Mouse (Mus musculus) CH12F3 (cell line): Measurements from ENCODE around the gene Adgrv1.
"Not testable (repeated sequence)": the region's sequence is repeated elsewhere in the genome, so short reads cannot be mapped to it uniquely, and the experiment has no call there.

ENCODE experiments used
- in situ Hi-C: fragments of 300-500 bp; cut with MboI; formaldehyde crosslinking; loops from 2 replicates; pipeline ENCODE4 v1.14.3; 2020; ENCODE audit warnings: low sequenced_read_pairs

Adgrv1 gene

DNA sequence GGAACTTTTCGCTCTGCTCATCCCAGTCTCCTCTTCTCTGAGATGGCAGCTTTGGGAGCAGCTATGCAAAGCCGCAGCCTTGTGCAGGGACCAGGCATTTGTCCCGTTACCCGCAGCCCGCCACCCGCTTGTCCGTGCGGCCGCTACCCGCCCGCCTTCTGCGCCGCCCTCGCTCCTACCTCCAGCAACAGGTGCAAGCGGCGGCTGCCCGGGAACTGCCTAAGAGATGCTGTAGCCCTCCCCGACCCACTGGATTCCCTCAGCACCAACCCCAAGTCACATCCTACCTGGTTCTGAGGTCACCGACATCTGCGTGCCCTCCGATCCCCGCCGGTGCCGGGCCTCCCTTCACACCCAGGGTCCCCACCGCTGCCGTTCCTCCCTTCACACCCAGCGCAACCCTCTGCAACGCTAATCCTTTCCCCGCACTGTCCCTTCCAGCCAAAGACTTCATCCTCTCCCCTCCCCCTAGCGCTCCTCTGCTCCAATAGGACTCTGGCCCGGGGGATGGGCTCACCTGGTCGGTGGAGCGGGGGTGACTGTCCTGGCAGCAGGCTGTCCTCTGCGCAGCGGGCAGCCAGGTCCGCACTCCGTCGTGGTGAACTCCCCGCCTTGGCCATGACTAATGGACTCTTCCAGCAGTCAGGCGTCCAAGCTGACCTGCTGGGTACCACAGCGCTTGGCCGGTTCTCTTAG lies at the start of gene Adgrv1:
TSS of gene Adgrv1 (minus strand) at position 435 of the 696 bp plus-strand sequence.
- in situ Hi-C loops: no loop called here

DNA sequence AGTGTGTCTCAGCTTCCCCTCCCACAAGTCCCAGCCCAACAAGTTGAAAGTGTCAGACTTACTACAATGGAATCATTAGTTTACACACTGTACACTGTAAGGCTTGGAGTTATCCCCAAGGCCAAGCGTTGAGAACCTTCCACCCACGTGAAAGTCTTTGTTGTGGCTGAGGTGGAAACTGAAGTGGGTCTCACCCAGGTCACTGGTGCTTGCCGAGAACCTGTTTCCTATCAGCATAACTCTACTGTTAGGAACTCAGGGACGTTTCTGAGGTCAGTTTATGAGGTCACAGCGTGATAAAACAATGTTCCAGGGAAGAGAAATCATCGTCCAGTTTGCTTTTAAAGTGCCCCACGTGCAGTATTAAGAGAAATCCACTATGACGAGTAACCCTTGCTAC lies 42.4 kb upstream of the Adgrv1 start:
- in situ Hi-C loops: no loop called here

DNA sequence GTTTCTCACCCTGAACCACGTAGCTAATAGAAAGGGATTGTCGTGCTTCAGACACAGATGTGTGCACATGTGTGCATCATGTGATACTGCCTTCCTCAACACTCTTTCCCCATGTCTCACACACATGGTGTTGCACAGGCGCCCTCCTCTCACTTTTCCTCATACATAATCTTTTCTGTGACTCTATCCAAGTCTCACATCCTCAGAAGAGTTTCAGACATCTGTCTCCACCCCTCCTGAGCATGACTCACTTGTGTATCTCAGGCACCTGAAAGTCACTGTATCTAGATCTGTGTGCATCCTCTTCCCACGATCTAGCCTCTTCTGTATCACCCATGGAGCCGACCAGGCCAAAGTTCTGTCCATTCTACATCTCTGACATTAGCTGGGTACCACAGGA lies 34.8 kb upstream of the Adgrv1 start:
- in situ Hi-C loops: no loop called here

DNA sequence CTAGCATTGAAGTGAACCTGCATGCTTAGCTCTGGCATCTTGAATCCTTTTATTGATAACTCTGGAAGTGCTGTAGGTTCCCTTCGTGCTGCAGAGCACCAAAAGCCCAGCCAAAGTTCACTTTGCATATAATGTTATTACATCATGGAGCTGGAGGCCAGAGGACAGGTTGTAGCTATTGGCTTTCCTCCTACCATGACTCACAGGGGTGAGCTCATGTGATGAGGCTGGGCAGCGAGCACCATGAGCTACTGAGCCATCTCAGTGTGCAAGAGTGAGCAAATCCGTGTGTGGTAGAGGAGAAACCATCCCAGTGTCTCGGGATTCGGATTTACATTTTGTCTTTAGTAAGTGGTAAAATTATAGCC lies 31.4 kb upstream of the Adgrv1 start:
- in situ Hi-C loops: no loop called here

DNA sequence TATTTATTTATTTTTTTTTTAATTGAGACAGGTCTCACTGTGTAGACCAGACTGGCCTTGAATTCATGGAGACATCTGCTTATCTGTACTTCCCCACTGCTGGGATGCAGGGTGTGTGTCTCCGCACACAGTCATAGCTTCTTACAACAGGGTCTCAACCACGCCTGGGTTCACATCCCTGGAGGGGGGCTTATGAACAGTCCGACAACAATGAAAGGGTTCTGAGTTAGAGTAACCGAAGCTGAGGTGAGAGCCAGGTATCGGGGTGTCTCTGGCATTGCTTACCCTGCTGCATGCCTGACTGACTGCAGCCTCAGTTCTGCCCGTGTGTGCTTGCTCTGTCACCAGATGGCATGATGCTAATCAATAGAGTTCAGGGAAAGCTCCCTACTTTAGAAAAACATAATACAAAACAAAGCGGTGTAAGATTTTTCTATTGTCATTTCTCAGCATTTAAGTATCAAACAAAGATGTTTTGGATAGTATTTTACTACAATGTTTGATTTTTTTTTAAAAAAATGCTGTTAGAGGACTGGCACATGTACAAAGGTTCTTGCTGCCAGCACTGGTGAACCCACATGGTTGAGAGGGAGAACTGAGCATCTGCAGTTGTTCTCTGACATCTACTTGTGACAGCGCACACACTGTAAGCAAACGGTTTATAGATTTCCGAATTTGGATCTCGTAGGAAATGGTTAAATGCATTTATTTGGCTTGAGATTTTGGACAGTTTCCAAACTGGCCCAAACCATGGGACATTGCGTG lies 30.8 kb upstream of the Adgrv1 start:
- in situ Hi-C loops: no loop called here

DNA sequence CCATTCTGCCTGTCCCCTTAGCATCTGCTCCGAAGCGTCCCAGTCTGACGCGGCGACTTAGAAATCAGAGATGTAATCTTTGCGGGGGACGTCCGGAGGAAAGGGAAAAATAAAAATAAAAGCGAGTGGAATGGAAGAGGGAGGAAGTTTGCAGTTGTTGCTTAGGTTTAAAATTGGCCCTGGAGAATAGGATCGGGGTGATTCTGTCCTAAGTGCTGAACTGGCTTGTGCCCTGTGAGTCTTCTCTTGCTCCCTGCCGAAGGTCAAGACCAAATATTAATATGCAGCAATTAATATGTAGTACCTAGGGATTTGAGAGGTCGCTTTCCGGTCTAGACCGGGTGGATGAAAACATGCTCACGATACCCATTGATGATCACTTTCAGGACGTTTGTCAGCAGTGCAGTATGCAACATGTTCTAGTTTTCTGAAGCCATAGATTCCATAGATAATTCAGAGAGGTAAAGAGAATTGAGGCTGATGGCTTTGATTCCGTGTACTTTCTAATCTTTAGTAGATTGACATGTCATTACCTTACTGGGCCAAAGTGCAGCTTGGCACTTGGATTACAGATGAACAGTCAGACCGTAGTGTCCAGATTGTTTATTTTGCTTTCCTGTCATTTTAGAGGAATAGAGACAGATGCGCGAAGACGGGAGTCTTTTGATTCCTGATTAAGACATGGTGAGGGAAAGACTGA lies 25.2 kb upstream of the Adgrv1 start:
- in situ Hi-C loops: no loop called here

DNA sequence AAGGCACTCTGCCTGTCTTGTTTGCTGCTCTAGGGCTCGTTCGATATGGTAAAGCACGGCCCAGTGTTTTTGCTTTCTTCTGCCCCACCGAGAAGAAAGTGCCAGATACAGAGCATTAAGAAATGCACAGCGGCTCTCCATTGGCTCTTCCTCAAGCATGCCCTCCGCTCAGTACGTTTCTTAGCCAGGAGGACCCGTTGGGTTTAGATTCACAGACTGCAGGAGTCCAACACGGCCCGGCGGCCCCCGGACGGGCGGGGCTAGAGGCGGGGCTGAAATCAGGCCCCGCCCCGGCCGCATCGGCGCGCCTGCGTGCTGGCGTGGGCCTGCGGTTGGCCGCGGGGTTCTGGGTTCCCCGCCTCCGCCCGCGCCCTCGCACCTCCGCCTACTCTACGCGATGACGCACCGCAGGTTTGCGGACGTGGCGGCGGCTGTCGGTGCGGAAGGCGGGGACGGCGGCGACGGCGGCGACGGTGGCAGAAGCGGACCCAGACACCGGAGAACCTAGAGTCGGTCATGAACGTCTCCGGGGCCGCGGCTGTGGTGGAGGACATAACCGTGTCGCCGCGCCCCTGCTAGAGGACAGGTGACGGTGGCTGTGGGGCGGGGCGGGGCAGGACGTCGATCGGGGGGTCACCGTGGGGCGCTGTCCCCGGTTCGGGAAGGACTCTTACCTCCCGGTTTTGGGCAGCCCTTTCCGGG lies 24.5 kb upstream of the Adgrv1 start, which contains the start of gene Lysmd3:
TSS of gene Lysmd3 (plus strand) at position 313 of the 702 bp plus-strand sequence.
- in situ Hi-C loops: no loop called here

DNA sequence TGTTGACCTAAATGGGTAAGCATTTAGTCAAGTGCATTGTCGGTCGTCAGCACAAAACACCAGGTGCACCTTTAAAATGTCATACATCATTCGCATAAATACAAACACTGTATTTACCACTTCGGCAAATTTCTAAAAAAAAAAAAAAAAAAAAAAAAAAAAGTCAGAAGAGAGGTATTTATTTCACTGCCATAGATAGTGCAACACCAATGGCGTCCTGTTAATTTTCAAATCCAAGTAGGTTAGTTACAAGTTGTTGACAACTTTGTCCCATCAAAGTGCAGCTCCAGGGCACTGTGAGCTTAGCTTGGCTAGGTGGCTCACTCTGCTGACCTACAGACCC lies 24.0 kb upstream of the Adgrv1 start:
- in situ Hi-C loops: no loop called here

DNA sequence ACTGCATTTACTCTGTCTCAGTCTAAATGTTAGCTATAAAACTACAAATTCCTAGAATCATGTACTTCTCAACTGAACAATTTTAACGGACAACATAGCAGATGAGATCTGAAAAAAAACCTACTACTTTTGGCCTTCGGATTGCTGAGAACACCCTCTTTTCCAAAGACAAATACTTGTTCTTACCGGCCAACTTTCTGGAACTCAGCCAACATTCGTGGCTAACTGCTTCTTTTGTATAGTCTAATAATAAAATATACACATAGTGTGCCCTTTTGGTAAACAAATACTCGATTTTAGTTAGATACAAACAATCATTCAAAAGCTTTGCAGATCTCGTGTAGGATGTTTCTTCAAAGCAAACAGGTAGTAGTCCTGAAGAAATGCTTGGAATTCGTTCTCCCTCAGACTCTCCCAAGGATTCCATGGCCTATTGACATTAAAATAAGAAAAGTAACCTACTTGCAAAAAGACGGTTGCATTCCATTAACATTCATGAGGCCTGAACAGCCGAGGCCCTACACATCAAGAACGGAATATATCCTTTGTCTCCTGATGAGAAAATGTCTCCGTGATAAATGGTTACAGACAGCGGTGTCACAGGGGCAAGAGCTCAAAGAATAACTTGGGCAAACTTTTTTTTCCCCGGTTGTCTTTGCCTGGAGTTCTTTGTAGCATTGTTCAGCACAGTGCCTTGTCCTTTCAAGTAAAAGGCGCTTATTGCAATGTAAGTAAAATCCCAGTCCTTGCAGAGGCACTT lies 23.3 kb upstream of the Adgrv1 start:
- in situ Hi-C loops: no loop called here

DNA sequence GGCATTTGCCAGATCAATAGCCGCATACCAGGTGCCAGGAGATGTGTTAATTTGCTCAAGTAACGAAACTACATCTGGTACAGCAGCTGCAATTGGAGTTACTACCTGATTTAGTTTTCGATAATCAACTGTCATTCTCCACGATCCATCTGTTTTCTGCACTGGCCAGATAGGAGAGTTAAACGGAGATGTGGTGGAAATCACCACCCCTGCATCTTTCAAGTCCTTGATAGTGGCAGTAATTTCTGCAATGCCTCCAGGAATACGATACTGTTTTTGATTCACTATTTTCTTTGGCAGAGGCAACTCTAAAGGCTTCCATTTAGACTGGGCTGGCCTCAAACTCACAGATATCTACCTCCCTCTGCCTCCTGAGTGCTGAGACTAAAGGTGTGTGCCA lies 17.4 kb upstream of the Adgrv1 start:
- in situ Hi-C loops: not testable (repeated sequence)

DNA sequence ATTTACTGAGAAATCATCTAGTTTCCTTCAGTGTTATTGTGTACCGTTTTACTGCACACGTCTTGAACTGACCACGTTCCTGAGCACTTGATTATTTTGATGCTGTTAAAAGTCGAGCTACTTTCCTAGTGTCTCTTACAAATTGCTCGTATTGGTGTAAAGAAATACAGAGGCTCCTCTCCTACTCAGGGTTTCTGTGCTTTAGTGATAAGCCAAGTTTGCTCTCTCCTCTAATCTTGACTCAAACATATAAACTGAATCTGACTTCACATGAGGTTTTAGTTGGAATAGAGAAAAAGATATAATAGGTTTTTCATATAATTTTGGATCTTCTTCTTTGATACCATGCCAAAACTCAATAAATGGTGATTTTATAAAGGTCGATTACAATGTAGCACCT lies 13.4 kb upstream of the Adgrv1 start:
- in situ Hi-C loops: no loop called here

DNA sequence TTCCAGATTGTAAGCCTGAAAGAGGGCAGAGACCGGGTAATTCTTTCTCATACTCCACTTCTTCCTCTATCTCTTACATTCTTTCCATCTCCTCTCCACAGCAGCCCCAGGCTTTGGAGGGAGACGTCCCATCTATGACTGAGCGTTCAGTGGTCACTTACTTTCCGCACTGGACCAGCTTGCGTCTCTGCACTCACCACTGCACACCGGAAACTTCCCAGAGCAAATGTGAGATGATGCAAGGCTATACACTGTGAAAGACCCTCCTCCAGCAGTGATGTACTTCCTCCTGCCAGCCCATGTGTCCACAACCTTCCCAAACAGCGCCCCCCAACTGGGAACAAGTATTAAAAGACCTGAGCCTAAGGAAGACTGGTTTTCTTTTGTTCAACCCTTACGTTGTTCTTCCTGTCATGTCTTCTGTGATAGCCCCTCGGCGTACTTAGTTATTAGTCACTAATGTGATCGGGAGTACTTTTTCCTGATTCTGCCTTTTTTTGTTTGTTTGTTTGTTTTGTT lies 11.2 kb upstream of the Adgrv1 start:
- in situ Hi-C loops: no loop called here

DNA sequence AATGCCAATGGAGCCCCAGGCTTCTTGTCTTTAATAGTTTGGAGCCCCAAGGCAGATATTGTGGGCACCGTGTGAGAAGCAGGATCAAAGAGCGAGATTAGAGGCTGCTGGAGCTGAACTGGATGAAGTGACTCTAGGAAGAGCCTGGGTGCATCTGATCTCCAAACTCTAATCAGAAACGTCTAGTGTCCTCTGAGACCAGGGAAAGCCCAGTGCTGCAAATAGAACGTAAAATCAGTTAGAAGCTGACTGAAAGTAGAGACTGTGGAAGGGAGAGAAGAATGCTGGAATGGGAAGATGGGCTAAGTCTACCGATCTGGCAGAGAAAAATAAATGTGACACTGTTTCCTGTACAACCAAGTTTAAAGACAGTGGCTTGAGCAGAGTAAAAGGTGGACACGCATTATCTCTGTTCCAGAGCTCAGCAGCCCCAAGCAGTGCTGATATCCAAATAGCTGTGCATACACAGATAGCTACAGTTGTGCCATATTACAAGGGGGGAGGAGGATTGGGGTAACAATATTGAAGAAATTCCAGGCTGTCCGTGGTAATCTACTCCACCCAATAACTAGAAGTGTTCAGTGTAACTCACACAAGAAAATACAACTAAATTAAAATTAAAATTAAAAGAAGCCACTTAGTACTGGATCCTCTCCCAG lies 9.7 kb upstream of the Adgrv1 start:
- in situ Hi-C loops: no loop called here

DNA sequence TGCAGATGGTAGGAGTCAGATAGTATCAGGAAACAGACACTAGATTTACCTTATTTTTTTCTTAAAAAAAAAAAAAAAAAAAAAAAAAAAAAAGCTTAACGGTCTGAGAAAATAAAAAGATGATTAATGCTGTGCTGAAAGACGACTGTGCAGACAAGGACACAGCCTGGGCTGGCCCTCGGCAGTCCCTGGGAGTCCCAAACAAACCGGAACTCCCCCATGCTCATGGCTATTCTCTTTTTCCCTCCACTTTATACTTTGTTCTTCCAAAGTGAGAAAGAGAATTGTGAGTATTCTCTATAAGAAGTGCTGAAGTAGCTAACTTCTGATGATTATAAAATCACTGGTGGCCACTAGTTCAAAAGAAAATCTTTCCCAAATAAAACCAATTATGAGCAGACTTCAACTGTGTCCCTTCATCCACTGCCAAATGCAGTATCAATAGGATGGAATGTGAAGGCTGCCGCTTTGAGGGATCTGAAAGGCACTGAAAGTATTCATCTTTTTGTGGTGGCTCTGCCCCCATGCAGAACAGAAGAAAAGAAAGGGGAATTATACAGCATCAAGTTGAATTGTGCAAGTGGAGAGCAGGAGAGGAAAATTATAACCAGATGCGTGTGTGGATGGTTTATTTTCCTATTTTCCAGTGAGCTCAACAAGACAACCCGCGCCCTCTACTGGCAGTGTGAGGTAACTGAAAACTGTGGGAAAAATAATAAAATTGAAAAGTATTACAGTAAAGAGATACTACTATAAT lies 8.5 kb upstream of the Adgrv1 start:
- in situ Hi-C loops: no loop called here

DNA sequence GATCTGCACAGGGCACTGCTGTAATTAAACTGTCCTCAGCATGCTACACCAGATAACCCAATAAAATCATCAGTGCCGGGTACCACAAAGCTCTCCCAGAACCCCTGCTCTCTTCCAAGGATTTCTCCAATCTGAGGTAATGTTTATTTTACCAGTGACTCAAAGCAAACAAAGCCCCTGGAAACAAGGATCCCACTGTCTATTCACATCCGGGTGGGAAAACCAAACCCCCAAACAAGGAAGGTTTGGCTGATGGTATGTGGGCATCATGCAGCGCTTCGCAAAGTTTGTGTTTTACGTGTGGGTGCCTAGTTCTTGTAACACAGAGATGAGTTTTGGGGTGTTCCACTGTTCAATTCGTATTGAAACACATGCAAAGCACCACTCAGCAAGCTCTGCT lies 7.9 kb upstream of the Adgrv1 start:
- in situ Hi-C loops: no loop called here

DNA sequence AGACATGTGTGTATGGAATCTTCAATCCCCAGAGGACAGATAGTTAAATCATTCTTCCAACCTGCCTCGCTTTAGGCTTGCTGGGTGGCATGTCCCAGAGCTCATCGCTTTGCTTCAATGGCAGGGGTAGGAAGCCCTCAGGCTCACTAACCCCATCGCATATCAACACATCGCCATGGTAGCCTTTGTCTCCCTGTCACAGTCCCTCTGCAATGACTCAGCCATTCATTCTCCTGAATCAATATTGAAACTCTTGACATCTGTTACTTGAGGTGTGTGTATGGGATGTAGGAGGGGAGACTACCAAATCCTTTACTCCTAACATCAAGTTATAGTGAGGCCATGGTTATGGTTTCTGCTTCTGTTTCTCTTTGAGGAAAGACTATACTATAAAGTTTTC lies 6.7 kb upstream of the Adgrv1 start:
- in situ Hi-C loops: no loop called here

DNA sequence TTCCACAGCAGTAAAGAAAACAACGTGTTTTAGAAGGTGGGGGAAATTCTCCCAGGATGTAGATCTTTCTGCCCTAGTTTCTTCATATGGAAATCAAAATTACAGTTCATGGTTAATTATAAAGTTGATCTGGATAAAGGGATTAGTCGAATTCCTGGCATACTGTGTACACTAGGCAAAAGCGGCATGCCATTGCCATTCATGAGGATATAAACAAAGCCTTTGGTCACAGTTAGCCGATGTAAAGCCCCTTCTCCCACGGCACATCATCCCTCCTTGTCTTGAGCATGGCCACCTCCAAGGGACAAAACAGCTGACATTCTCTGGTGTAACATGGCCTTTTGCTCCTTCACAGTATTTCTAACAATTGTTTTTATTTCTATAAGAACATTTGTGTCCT lies 2.4 kb downstream of the Adgrv1 start:
- in situ Hi-C loops: no loop called here

DNA sequence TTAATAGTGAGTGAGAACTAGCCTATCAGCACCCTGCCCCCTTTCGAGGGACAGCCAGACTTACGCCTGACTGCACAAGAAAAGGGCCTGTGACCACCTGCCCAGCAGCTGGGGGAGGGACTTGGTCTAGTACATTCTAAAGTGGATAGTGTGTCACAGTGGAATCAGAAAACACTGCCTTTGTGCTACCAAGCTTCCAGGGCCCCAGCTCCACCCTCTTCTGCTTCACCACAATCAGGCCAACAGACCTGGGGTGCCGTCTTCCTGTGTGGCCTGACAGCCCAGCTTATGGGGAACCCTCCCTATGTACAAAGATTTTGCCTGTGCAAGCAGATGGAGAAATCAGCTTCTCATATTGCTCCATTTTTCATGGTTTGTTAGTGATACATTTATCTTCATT lies 3.6 kb downstream of the Adgrv1 start:
- in situ Hi-C loops: no loop called here

DNA sequence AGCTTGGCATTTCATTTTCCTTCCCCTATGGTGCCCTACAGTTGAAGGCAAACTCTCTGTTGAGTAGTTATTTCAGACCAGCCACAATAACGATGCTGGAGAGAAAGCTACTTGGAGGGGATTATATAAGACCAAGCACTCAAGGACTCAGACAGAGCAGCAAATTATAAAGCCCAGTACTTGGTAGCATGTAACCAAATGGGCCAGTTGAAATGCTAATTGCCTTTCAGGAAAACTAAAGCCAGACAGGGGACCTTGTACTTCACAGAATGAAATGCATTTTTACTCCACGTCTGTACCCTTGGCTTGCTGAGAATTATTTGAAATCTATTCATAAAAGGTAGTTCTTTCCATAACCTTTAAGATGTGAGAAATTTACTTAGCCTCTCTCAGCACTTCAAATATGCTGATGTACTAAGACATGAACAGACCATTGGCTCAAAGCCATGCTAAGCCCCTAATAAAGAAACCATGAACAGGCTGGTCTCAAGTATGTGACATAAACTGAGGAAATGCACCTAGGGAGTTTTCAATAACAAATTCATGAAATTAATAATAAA lies 4.2 kb downstream of the Adgrv1 start:
- in situ Hi-C loops: no loop called here
